In the genomic region with DNA sequence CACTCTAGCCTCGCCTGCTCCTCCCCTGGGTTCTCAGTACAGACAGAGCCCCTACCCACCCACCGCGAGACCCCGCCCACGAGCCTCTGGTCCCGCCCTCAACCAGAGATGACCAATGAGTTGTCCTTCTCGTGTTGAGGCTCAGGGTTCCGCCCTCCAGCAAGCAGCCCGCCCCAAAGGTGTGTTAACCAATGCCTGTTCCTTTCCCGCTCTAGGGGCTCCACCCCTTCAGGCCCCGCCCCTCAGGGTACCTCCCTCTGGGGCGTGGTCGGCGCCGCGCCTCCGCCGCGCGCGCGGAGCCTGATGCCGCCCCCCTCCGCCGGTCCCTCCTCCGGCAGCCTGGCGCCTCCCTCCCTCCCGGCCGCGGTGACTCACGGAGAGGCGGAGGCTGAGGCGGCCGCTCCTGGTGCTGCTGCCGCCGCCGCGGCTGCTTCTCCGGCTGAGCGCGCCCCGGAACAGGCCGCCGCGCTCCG, we compare ENCODE assay signal across 8 mouse cellular contexts. TPM values are rescaled to one million over a fixed set of nuclear protein-coding genes. Genes with fewer than 3 reads are reported as not detected.
DNase-seq lines count a peak whose midpoint lies in the region; ATAC-seq and TF ChIP-seq lines count a peak whose summit lies in the region.

A gene (plus strand): TSS at position 369 of the 473 bp plus-strand sequence.

- H3K27ac ChIP-seq in cortical plate, adult 2 months (ENCODE audit: insufficient read depth, low read length), result no peak within 1 kb of the TSS

- peak; percentile 97 for DNase-seq in gastrocnemius, postnatal 10 days
- DNase-seq in induced T-regulatory cell, adult 2 months (ENCODE audit: low read depth), result peak; percentile 97
- DNase-seq in left cerebral cortex, adult 9 months (ENCODE audit: low spot score in 2 of 2), result peak; percentile 94 to 97
- DNase-seq in right cerebral cortex, postnatal 14 days, result peak; percentile 92
- DNase-seq in urinary bladder, postnatal 36 days (ENCODE audit: low spot score in 2 of 2), result peak; percentile 97 to 99

- ATAC-seq in activated CD4-positive, CD25-positive, alpha-beta regulatory T cell, adult 4 months, result peak; percentile 95
- ATAC-seq in megakaryocyte progenitor cell, adult 5-6 weeks (replicated peaks; ENCODE audit: poor library complexity), result peak; percentile 98

- peak within 1 kb of the TSS; percentile 98 for H3K4me3 ChIP-seq in cortical plate, adult 2 months (ENCODE audit: insufficient read depth, low read length)

- peak; percentile 27; the same call in 1 of the 2 replicates for TF ChIP-seq POLR2A in cortical plate, adult 2 months (IDR thresholded peaks at IDR 0.05; ENCODE audit: extremely low read depth, insufficient read depth, low read length)

- TF ChIP-seq CTCF in cortical plate, adult 2 months (IDR thresholded peaks at IDR 0.05; ENCODE audit: extremely low read depth, insufficient read depth, low read length), result no peak

- H3K4me1 ChIP-seq in cortical plate, adult 2 months (ENCODE audit: control insufficient read depth, insufficient read depth, low read length), result peaks cover 7% of the 10 kb centered on the region

RNA-seq across cellular contexts. Expression of the gene that starts here (rescaled TPM):
- 1 to 10 TPM in 1 of 2 experiments, under 1 TPM in 1; 0.28 to 1.4 TPM for polyA plus RNA-seq in activated CD4-positive, CD25-positive, alpha-beta regulatory T cell, adult 4 months (2017; shearing (Covaris generic))
- polyA plus RNA-seq in cortical plate, adult 2 months (2012; rRNA removed), result 35.8 and 38.0 TPM in 2 replicates
- 10 to 100 TPM; 61.4 to 76.9 TPM for total RNA-seq in gastrocnemius, postnatal 10 days (2021)
- total RNA-seq in megakaryocyte progenitor cell, adult 5-6 weeks (2015), result 2.2 and 3.4 TPM in 2 replicates
- total RNA-seq in megakaryocyte progenitor cell, adult 5-6 weeks (2017), result 1.6 and 3.4 TPM in 2 replicates

Comparison
In these comparisons a context has a peak if more than half of its experiments do, and no peak if none do; other contexts are left out.
1. RNA of the gene that starts here (total RNA-seq): 61.4 to 76.9 TPM in gastrocnemius, postnatal 10 days; 1.6 to 3.4 TPM in megakaryocyte progenitor cell, adult 5-6 weeks; every median in the first group is over 10 times any median in the second.
2. RNA of the gene that starts here (polyA plus RNA-seq): 35.8 to 38.0 TPM in cortical plate, adult 2 months; 0.28 to 1.4 TPM in activated CD4-positive, CD25-positive, alpha-beta regulatory T cell, adult 4 months; every median in the first group is over 10 times any median in the second.
3. Peak in every context shown above with its lines, with median percentiles within 50 percentile points of each other: DNase-seq.